Comparison of ENCODE assay signal across 8 mouse cellular contexts in genomic region chr11:52167901-52168302, GRCm38 (mm10). TPM values are rescaled to one million over a fixed set of nuclear protein-coding genes. Genes with fewer than 3 reads are reported as not detected.
DNase-seq lines count a peak whose midpoint lies in the region; ATAC-seq and TF ChIP-seq lines count a peak whose summit lies in the region.
"Not testable (repeated sequence)": the region's sequence is repeated elsewhere in the genome, so short reads cannot be mapped to it uniquely, and the experiment has no call there.

No protein-coding gene starts in this region.

- H3K9me3 ChIP-seq in embryonic facial prominence, embryonic 14.5 days (ENCODE audit: control insufficient read depth, low read length); heart, embryonic 11.5 days (replicated peaks; ENCODE audit: control insufficient read depth, low read length); intestine, embryonic 14.5 days (ENCODE audit: control insufficient read depth, low read length); limb, embryonic 11.5 days (ENCODE audit: control insufficient read depth, low read length); lung, postnatal 0 days (ENCODE audit: low read length); neural tube, embryonic 12.5 days: not testable (repeated sequence)

- H3K4me3 ChIP-seq in embryonic facial prominence, embryonic 14.5 days (ENCODE audit: low read depth, low read length): peak overlapping the region; percentile 40
- H3K4me3 ChIP-seq in heart, embryonic 11.5 days (ENCODE audit: low read depth, low read length): peak overlapping the region; percentile 51
- H3K4me3 ChIP-seq in intestine, embryonic 14.5 days (ENCODE audit: low read depth, low read length): peak overlapping the region; percentile 42
- H3K4me3 ChIP-seq in limb, embryonic 11.5 days (ENCODE audit: low read depth, low read length): peak overlapping the region; percentile 37
- peak overlapping the region; percentile 52 for H3K4me3 ChIP-seq in lung, postnatal 0 days (ENCODE audit: low read depth, low read length)
- H3K4me3 ChIP-seq in neural tube, embryonic 12.5 days: peak overlapping the region; percentile 37

- peaks cover 40% of the 10 kb centered on the region for H3K27me3 ChIP-seq in embryonic facial prominence, embryonic 14.5 days (replicated peaks; ENCODE audit: control insufficient read depth, insufficient read depth, low read length)
- peaks cover 18% of the 10 kb centered on the region for H3K27me3 ChIP-seq in heart, embryonic 11.5 days (ENCODE audit: control insufficient read depth, insufficient read depth, low read length)
- H3K27me3 ChIP-seq in intestine, embryonic 14.5 days (replicated peaks; ENCODE audit: control insufficient read depth, insufficient read depth, low read length): peaks cover 17% of the 10 kb centered on the region
- H3K27me3 ChIP-seq in limb, embryonic 11.5 days (ENCODE audit: control insufficient read depth, insufficient read depth, low read length): peaks cover 19% of the 10 kb centered on the region; the same call in 1 of the 2 replicates
- not testable (repeated sequence) for H3K27me3 ChIP-seq in lung, postnatal 0 days (replicated peaks; ENCODE audit: insufficient read depth, low read length)
- H3K27me3 ChIP-seq in neural tube, embryonic 12.5 days (replicated peaks): peaks cover 34% of the 10 kb centered on the region

- peak overlapping the region; percentile 59 for H3K4me2 ChIP-seq in embryonic facial prominence, embryonic 14.5 days (ENCODE audit: low read depth, low read length)
- H3K4me2 ChIP-seq in heart, embryonic 11.5 days: peak overlapping the region; percentile 79
- peak overlapping the region; percentile 71 for H3K4me2 ChIP-seq in intestine, embryonic 14.5 days (ENCODE audit: low read length)
- peak overlapping the region; percentile 52 for H3K4me2 ChIP-seq in limb, embryonic 11.5 days (ENCODE audit: low read depth, severe bottlenecking)
- H3K4me2 ChIP-seq in lung, postnatal 0 days (replicated peaks; ENCODE audit: low read depth, low read length): peak overlapping the region; percentile 76
- H3K4me2 ChIP-seq in neural tube, embryonic 12.5 days (replicated peaks): peak overlapping the region; percentile 68

- not testable (repeated sequence) for H3K27ac ChIP-seq in embryonic facial prominence, embryonic 14.5 days (replicated peaks; ENCODE audit: low read depth, low read length); heart, embryonic 11.5 days (ENCODE audit: low read depth, low read length); intestine, embryonic 14.5 days (ENCODE audit: low read depth); limb, embryonic 11.5 days (replicated peaks; ENCODE audit: low read depth, low read length); lung, postnatal 0 days (ENCODE audit: low read length); neural tube, embryonic 12.5 days

- 0% methylated on average over 9 of the region's 42 CpGs for WGBS in embryonic facial prominence, embryonic 14.5 days
- WGBS in heart, embryonic 11.5 days (ENCODE audit: insufficient replicate concordance): 1% methylated on average over 25 of the region's 42 CpGs
- WGBS in intestine, embryonic 14.5 days: 1% methylated on average over 26 of the region's 42 CpGs
- 2% methylated on average over 26 of the region's 42 CpGs for WGBS in limb, embryonic 11.5 days
- under 1% methylated on average over 29 of the region's 42 CpGs for WGBS in lung, postnatal 0 days
- WGBS in neural tube, embryonic 12.5 days: 2% methylated on average over 41 of the region's 42 CpGs

- H3K36me3 ChIP-seq in embryonic facial prominence, embryonic 14.5 days (ENCODE audit: control insufficient read depth, insufficient read depth, low read length); heart, embryonic 11.5 days (ENCODE audit: control insufficient read depth, insufficient read depth, low read length); intestine, embryonic 14.5 days (ENCODE audit: control insufficient read depth, insufficient read depth, low read length); limb, embryonic 11.5 days (ENCODE audit: control insufficient read depth, insufficient read depth, low read length); lung, postnatal 0 days (ENCODE audit: insufficient read depth, low read length); neural tube, embryonic 12.5 days: not testable (repeated sequence)

- H3K9ac ChIP-seq in embryonic facial prominence, embryonic 14.5 days (ENCODE audit: low read depth, low read length); limb, embryonic 11.5 days (ENCODE audit: low read length): not testable (repeated sequence)
- H3K9ac ChIP-seq in heart, embryonic 11.5 days (ENCODE audit: low read depth, low read length): peak overlapping the region; percentile 54; the same call in 1 of the 2 replicates
- H3K9ac ChIP-seq in intestine, embryonic 14.5 days (ENCODE audit: low read length): 0 out of 2 replicates have a peak overlapping the region, but pooled peaks have one; percentile 22
- H3K9ac ChIP-seq in lung, postnatal 0 days (replicated peaks; ENCODE audit: low read depth): peak overlapping the region; percentile 19; the same call in 1 of the 2 replicates
- H3K9ac ChIP-seq in neural tube, embryonic 12.5 days: 0 out of 2 replicates have a peak overlapping the region, but pooled peaks have one; percentile 26

- H3K4me1 ChIP-seq in embryonic facial prominence, embryonic 14.5 days (ENCODE audit: control insufficient read depth, insufficient read depth, low read length); heart, embryonic 11.5 days (ENCODE audit: control insufficient read depth, insufficient read depth, low read length); intestine, embryonic 14.5 days (replicated peaks; ENCODE audit: control insufficient read depth, insufficient read depth, low read length); limb, embryonic 11.5 days (ENCODE audit: control insufficient read depth, insufficient read depth, low read length); lung, postnatal 0 days (ENCODE audit: insufficient read depth, low read depth, low read length); neural tube, embryonic 12.5 days: not testable (repeated sequence)

- not testable (repeated sequence) for TF ChIP-seq CTCF in lung, postnatal 0 days (IDR thresholded peaks at IDR 0.05)

- peak; percentile 85 for ATAC-seq in embryonic facial prominence, embryonic 14.5 days (ENCODE audit: low read depth)
- peak; percentile 55 for ATAC-seq in heart, embryonic 11.5 days (replicated peaks; ENCODE audit: insufficient number of reproducible peaks, low FRiP score, low TSS enrichment)
- peak; percentile 90 for ATAC-seq in intestine, embryonic 14.5 days (replicated peaks; ENCODE audit: low FRiP score, low TSS enrichment, low read depth)
- ATAC-seq in limb, embryonic 11.5 days (ENCODE audit: insufficient number of reproducible peaks, low FRiP score, low TSS enrichment, low read depth): peak; percentile 80; the same call in 1 of the 2 replicates
- ATAC-seq in lung, postnatal 0 days: peak; percentile 94
- 0 out of 2 replicates have a peak, but pooled peaks have one; percentile 21 for ATAC-seq in neural tube, embryonic 12.5 days (ENCODE audit: low FRiP score, low read depth)

- not testable (repeated sequence) for TF ChIP-seq EP300 in lung, postnatal 0 days (IDR thresholded peaks at IDR 0.05)

- DNase-seq in ZHBTc4 (ENCODE audit: low read depth, low spot score): peak; percentile 50
- DNase-seq in embryonic facial prominence, embryonic 14.5 days (ENCODE audit: low spot score): not testable (repeated sequence)
- DNase-seq in intestine, embryonic 14.5 days (ENCODE audit: low spot score): peak; percentile 65
- peak; percentile 40 for DNase-seq in limb, embryonic 11.5 days (ENCODE audit: low spot score)
- peak; percentile 45 for DNase-seq in lung, postnatal 0 days (ENCODE audit: low spot score)
- DNase-seq in yolk sac, embryonic 10.5 days (ENCODE audit: low spot score): peak; percentile 3

RNA-seq across cellular contexts. Expression of gene Olfr1373, which starts 22.6 kb away (rescaled TPM):
- not detected in 2 replicates for polyA plus RNA-seq in embryonic facial prominence, embryonic 14.5 days (2014; fragmentation: Nextera tagmentation; extraction: Ambion mirVana)
- polyA plus RNA-seq in heart, embryonic 11.5 days (2014; fragmentation: Nextera tagmentation; extraction: Ambion mirVana): not detected in 2 replicates
- not detected in 2 replicates for polyA plus RNA-seq in intestine, embryonic 14.5 days (2014; fragmentation: Nextera tagmentation; extraction: Ambion mirVana)
- not detected in 2 replicates for polyA plus RNA-seq in limb, embryonic 11.5 days (2014; fragmentation: Nextera tagmentation; extraction: Ambion mirVana)
- polyA plus RNA-seq in lung, postnatal 0 days (2015; fragmentation: Nextera tagmentation; extraction: Ambion mirVana): not detected in 2 replicates
- not detected in 2 replicates for polyA plus RNA-seq in neural tube, embryonic 12.5 days (2016; fragmentation: Nextera tagmentation; extraction: Ambion mirVana)

RNA-seq across cellular contexts. Expression of gene Olfr1371, which starts 45.9 kb away (rescaled TPM):
- not detected in 2 replicates for polyA plus RNA-seq in embryonic facial prominence, embryonic 14.5 days (2014; fragmentation: Nextera tagmentation; extraction: Ambion mirVana)
- not detected in 2 replicates for polyA plus RNA-seq in heart, embryonic 11.5 days (2014; fragmentation: Nextera tagmentation; extraction: Ambion mirVana)
- polyA plus RNA-seq in intestine, embryonic 14.5 days (2014; fragmentation: Nextera tagmentation; extraction: Ambion mirVana): not detected in 2 replicates
- polyA plus RNA-seq in limb, embryonic 11.5 days (2014; fragmentation: Nextera tagmentation; extraction: Ambion mirVana): not detected in 2 replicates
- not detected in 2 replicates for polyA plus RNA-seq in lung, postnatal 0 days (2015; fragmentation: Nextera tagmentation; extraction: Ambion mirVana)
- not detected in 2 replicates for polyA plus RNA-seq in neural tube, embryonic 12.5 days (2016; fragmentation: Nextera tagmentation; extraction: Ambion mirVana)

Comparison
In these comparisons a context has a peak if more than half of its experiments do, and no peak if none do; other contexts are left out.
1. ATAC-seq: peak in every context shown above with its lines; median percentile 94 in lung, postnatal 0 days; 90 in intestine, embryonic 14.5 days; 85 in embryonic facial prominence, embryonic 14.5 days; 80 in limb, embryonic 11.5 days; 55 in heart, embryonic 11.5 days; 21 in neural tube, embryonic 12.5 days.